Mouse (Mus musculus): Measurements from ENCODE around the gene Myo5c.

Gene Myo5c

DNA sequence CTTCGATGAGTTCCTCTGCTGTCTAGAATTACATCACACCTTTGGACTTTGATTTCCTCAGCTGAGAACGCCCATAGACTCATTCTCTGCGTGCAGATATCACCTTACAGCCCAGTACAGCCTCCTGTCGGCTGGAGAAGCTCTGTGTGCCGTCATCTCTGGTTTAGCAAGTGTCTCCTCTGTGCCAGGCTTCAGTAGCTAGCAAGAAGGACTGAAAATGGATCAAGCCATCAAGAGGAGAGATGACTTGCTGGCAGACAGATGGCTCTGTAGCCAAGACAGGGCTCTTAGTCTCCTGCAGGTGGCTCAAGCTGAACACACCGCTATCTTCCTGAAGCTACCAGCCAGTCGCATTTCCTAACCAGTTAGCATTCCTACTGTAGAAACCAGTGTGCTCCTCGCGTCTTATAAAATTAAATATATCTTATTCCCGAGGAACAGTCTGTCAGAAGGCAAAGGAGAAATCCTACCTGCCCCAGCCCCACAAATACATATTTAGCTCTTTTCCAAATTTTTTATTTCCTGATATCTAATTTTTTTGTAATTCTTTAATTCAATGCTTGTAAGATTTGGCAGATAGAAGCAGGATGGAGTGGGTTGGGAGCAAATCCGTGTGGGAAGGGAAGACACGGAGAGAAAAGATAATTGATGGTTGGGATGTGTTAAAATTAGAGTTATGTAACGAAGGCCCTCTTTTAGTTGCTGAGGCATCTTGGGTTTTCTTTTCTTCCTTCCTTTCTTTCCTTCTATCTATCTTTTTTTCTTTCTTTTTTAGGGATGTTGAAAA lies 90.5 kb downstream of the Myo5c start:
- DNase-seq (ENCODE audit: low spot score): no peak

GRCm38 (mm10) chr9:75328047-75328446 lies 96.2 kb downstream of the Myo5c start:
- DNase-seq (ENCODE audit: low spot score): no peak

- no peak for DNase-seq (ENCODE audit: low spot score)
Observed at GRCm38 (mm10) chr9:75330821-75331220, 99.0 kb downstream of the Myo5c start.

DNA sequence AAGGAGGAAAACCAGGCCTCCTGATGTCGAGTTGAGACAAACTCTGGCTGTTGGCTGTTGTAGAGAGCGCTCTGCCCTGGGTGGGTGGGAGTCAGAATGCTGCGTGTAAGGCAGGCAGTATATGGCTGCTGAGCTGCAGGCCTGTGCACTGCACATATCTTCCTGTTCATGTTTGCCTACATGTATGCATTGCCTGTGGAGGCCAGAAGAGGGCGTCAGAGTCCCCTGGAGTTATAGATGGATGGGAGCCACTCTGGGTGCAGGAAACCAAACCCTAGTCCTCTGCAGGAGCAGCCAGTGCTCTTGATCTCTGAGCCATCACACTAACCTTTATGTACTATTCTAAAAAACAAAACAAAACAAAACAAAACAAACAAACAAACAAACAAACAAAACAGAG lies 102.6 kb downstream of the Myo5c start:
- no peak for DNase-seq (ENCODE audit: low spot score)

GRCm38 (mm10) chr9:75338016-75338415 lies 106.2 kb downstream of the Myo5c start:
- DNase-seq (ENCODE audit: low spot score): no peak

GRCm38 (mm10) chr9:75342433-75342832 lies 110.6 kb downstream of the Myo5c start:
- DNase-seq (ENCODE audit: low spot score): no peak

DNA sequence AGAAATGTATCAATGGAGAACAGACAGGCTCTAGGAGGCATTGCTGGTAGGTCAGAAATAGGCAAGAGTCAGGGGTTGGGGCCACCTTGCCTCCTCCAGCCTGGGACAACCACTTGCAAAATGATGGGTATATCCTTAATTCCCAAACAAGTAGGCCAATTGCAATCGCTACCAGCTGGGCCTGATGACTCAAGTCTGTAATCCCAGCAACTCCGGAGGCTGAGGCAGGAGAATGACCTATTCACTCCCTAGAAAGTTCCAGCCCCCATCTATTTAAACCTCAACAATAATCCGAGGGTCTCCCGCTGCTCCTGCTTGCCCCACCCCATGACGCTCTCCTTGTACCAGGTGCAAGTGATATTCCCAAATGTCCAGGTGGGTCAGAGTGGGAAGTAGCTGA lies 115.6 kb downstream of the Myo5c start, which contains the start of gene Bcl2l10:
Gene Bcl2l10 (plus strand): TSS at position 301 of the 400 bp plus-strand sequence.
- DNase-seq (ENCODE audit: low spot score): no peak

DNA sequence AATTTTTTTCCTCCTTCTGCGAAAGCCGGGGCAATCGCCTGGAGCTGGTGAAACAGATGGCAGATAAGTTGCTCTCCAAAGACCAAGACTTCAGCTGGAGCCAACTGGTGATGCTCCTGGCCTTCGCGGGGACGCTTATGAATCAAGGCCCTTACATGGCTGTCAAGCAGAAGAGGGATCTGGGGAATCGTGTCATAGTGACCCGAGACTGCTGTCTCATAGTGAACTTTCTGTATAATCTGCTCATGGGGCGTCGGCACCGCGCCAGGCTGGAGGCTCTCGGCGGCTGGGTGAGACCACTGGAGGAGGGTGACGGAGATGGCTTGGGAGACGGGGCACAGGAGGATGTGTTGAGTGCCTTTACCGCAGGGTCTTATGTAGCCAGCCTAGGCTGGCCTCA lies 116.2 kb downstream of the Myo5c start:
- DNase-seq (ENCODE audit: low spot score): no peak

- no peak for DNase-seq (ENCODE audit: low spot score)
Observed at GRCm38 (mm10) chr9:75348641-75349040, 116.8 kb downstream of the Myo5c start.

GRCm38 (mm10) chr9:75353094-75353493 lies 121.3 kb downstream of the Myo5c start:
- no peak for DNase-seq (ENCODE audit: low spot score)
